Mouse (Mus musculus) hindbrain, embryonic 11.5 days (tissue): Measurements from ENCODE around the gene Cemip2. TPM values are rescaled to one million over a fixed set of nuclear protein-coding genes. Genes with fewer than 3 reads are reported as not detected.
A peak's percentile ranks its signal among the peaks of the same experiment; 100 is the strongest.

Source experiments
- ATAC-seq: fragments of 200-750 bp; cut with Nextera tagmentation; 2 replicates; pipeline ENCODE4 v1.8.0; 2017; ENCODE audit warnings: mild to moderate bottlenecking, moderate TSS enrichment, moderate library complexity; ENCODE audit not compliant: low FRiP score
- DNase-seq: peaks from one replicate; pipeline ENCODE4 v3.0.0-alpha.2; 2015; ENCODE audit warnings: low spot score
- H3K27ac ChIP-seq: fragments of 300-500 bp; sonication (generic); 2 replicates; pipeline ENCODE4 v1.5.1; 2014; ENCODE audit warnings: mild to moderate bottlenecking, low read depth, low read length
- H3K27me3 ChIP-seq: fragments of 300-500 bp; sonication (generic); 2 replicates; pipeline ENCODE4 v1.6.1; 2014; ENCODE audit warnings: mild to moderate bottlenecking, low read length, moderate library complexity, mixed read lengths; ENCODE audit not compliant: control insufficient read depth, insufficient read depth
- H3K36me3 ChIP-seq: fragments of 300-500 bp; sonication (generic); 2 replicates; pipeline ENCODE4 v1.6.1; 2014; ENCODE audit warnings: mild to moderate bottlenecking, low read length, moderate library complexity, mixed read lengths; ENCODE audit not compliant: control insufficient read depth, insufficient read depth
- H3K4me1 ChIP-seq: fragments of 300-500 bp; sonication (generic); replicated peaks from 2 replicates; pipeline ENCODE4 v1.6.1; 2014; ENCODE audit warnings: low read length, mixed read lengths; ENCODE audit not compliant: control insufficient read depth, insufficient read depth
- H3K4me2 ChIP-seq: fragments of 300-500 bp; sonication (generic); replicated peaks from 2 replicates; pipeline ENCODE4 v1.6.1; 2014; ENCODE audit warnings: mild to moderate bottlenecking, low read depth, low read length
- H3K4me3 ChIP-seq: fragments of 300-500 bp; sonication (generic); 2 replicates; pipeline ENCODE4 v1.5.1; 2014; ENCODE audit warnings: low read depth, low read length
- H3K9ac ChIP-seq: fragments of 300-500 bp; sonication (generic); 2 replicates; pipeline ENCODE4 v1.6.1; 2014; ENCODE audit warnings: low read depth, low read length
- H3K9me3 ChIP-seq: fragments of 300-500 bp; sonication (generic); 2 replicates; pipeline ENCODE4 v1.6.1; 2016; ENCODE audit warnings: low read length; ENCODE audit not compliant: control insufficient read depth
- WGBS: fragments of 180-500 bp; shearing (Covaris S2); extraction: QIAGEN DNeasy Blood & Tissue Kit; methylation state at CpG from one replicate; pipeline ENCODE4 v1.1.7; 2014; 5-methylcytosine and 5-hydroxymethylcytosine counted together
- polyA plus RNA-seq: library from polyadenylated mRNA; unstranded; fragments of >200 nt; fragmentation: Nextera tagmentation; extraction: Ambion mirVana; gene quantifications from 2 replicates; pipeline ENCODE4 v1.2.1, GENCODE M21; 2014

Gene Cemip2
- 85.6 and 91.3 TPM in 2 replicates for polyA plus RNA-seq

DNA sequence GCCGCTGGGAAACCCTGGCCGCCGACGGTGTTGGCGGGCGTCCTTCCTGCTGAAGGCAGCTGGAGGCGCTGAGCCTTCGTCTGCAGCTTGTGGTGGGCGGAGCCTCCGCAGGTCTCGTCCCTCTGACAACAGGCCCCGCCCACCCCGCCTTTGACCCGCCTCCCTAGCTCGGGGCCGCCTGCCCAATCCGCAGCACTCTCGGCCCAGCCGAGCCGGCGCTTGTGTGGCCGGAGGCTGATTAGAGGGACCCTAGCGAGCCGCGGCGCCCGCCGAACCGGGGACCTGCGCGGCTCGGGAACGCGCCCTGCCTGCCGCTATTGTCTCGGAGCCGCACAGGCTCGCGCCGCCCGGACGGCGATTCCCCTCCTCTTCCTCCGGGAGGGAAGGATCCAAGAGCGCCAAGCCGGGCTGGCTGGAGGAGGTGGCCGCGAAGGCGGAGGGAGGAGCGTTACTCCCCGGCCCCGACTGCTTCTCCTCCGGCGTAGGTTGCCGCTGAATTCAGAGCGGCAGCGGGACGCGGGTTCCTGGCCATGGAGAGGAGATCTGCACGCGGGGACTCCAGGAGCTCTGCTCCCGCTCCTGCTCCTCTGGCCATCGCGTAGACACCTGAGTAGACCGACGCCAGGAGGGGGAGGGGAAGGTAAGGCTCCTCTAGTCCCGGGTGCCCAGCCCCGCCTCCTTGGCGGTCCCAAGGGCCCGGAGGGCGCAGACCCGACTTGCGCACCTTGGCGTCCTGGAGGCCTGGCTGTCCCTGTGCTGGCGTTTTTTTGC, at the start of gene Cemip2:
Gene Cemip2 (plus strand): TSS at position 196 of the 771 bp plus-strand sequence.
- ATAC-seq (peak; percentile 94), DNase-seq (peak; percentile 98)
- H3K4me3 ChIP-seq = peak within 1 kb of the TSS; percentile 86
- H3K4me1 ChIP-seq = peaks cover 3% of the 10 kb centered on the region; the same call in 1 of the 2 replicates
- under 1% methylated on average over 68 of the region's 75 CpGs for WGBS
- no peaks in the 10 kb centered on the region for H3K9me3 ChIP-seq
- H3K36me3 ChIP-seq = no peaks in the 10 kb centered on the region
- no peaks in the 10 kb centered on the region for H3K27me3 ChIP-seq
- H3K27ac ChIP-seq = peak within 1 kb of the TSS; percentile 97
- peak within 1 kb of the TSS; percentile 96 for H3K9ac ChIP-seq
- H3K4me2 ChIP-seq = peak within 1 kb of the TSS; percentile 72

DNA sequence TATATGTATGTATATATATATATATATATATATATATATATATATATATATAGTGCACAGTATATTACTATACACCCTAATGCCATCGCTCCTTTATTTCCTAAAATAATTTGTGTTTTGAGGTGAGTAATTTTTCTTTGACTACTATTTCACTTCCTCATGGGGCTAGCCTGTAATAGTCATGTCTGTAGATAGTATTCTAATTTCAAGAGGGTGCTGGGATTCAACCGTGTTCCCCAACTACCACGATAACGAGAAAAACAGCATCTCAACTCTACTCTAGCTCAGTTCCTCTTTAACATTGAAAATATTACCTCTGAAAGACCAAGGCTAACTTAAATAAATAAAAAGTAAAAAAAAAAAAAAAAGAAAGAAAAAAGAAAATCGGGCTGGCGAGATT, 49.8 kb upstream of the Cemip2 start:
- H3K4me2 ChIP-seq = no peak overlapping the region
- H3K9ac ChIP-seq = no peak overlapping the region
- ATAC-seq (no peak), DNase-seq (no peak)
- no peaks in the 10 kb centered on the region for H3K36me3 ChIP-seq
- no peaks in the 10 kb centered on the region for H3K9me3 ChIP-seq
- WGBS = 95% methylated on average over 6 of the region's 6 CpGs
- no peaks in the 10 kb centered on the region for H3K4me1 ChIP-seq
- H3K4me3 ChIP-seq = no peak overlapping the region
- no peak overlapping the region for H3K27ac ChIP-seq
- no peaks in the 10 kb centered on the region for H3K27me3 ChIP-seq

GRCm38 (mm10) chr19:21731887-21732286, 46.3 kb upstream of the Cemip2 start:
- no peaks in the 10 kb centered on the region for H3K9me3 ChIP-seq
- 80% methylated on average over 5 of the region's 5 CpGs for WGBS
- ATAC-seq (no peak), DNase-seq (no peak)
- H3K27me3 ChIP-seq = no peaks in the 10 kb centered on the region
- H3K4me1 ChIP-seq = no peaks in the 10 kb centered on the region
- no peak overlapping the region for H3K27ac ChIP-seq
- H3K4me3 ChIP-seq = no peak overlapping the region
- H3K4me2 ChIP-seq = no peak overlapping the region
- no peak overlapping the region for H3K9ac ChIP-seq
- no peaks in the 10 kb centered on the region for H3K36me3 ChIP-seq

- Histone ChIP-seq H3K36me3 (no peaks in the 10 kb centered on the region), H3K27me3 (no peaks in the 10 kb centered on the region), H3K9me3 (no peaks in the 10 kb centered on the region), H3K4me2 (no peak overlapping the region), H3K4me3 (no peak overlapping the region), H3K9ac (no peak overlapping the region), H3K27ac (no peak overlapping the region), H3K4me1 (no peaks in the 10 kb centered on the region)
- DNase-seq = no peak
- no peak for ATAC-seq
- WGBS = 98% methylated on average over 2 of the region's 2 CpGs
These were observed 45.0 kb upstream of the Cemip2 start for GRCm38 (mm10) chr19:21733176-21733575.

GRCm38 (mm10) chr19:21734112-21734511, 44.0 kb upstream of the Cemip2 start:
- Histone ChIP-seq H3K4me2 (no peak overlapping the region), H3K36me3 (no peaks in the 10 kb centered on the region), H3K27me3 (no peaks in the 10 kb centered on the region), H3K4me1 (no peaks in the 10 kb centered on the region), H3K9ac (no peak overlapping the region), H3K4me3 (no peak overlapping the region), H3K27ac (no peak overlapping the region), H3K9me3 (no peaks in the 10 kb centered on the region)
- DNase-seq = peak; percentile 59
- ATAC-seq = no peak
- 37% methylated on average over 5 of the region's 5 CpGs for WGBS

GRCm38 (mm10) chr19:21737446-21737845, 40.7 kb upstream of the Cemip2 start:
- no peaks in the 10 kb centered on the region for H3K4me1 ChIP-seq
- no peaks in the 10 kb centered on the region for H3K36me3 ChIP-seq
- ATAC-seq (no peak), DNase-seq (no peak)
- H3K4me2 ChIP-seq = no peak overlapping the region
- H3K9ac ChIP-seq = no peak overlapping the region
- H3K27ac ChIP-seq = no peak overlapping the region
- no peaks in the 10 kb centered on the region for H3K9me3 ChIP-seq
- H3K27me3 ChIP-seq = no peaks in the 10 kb centered on the region
- 71% methylated on average over 18 of the region's 18 CpGs for WGBS
- no peak overlapping the region for H3K4me3 ChIP-seq

DNA sequence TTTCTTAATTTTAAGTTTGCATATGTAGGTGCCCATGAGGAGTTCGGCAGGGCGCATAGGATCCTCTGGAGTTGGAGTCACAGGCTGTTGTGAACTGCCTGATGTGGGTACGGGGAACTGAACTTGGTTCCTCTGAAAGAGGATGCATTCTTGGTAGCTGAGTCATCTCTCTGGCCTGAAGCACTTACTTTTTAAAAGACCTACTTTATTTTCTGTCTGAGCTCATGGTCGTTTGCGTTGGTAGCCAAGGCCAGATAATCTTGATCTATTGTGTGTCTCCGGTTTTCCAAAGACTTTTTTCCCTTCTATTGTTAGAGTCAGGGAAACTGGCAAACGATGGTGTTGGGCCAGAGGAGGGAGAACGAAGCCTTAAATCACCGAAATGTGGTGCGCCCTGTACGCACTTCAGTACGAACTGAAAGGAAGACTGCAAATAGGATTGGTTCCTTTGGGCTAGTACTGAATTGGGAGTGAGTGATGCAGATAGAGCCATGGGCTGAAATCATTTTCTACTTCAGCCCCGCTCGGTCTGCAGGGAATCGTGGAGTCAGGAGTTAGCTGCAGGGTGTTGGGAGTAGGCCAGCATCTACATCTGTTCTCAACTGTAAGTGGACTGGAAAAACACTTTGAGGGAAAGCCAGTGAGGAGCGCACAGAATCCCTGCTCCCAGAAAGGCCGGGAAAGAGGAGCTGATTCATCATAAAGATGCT, 40.1 kb upstream of the Cemip2 start:
- DNase-seq (no peak), ATAC-seq (no peak)
- Histone ChIP-seq H3K27me3 (no peaks in the 10 kb centered on the region), H3K27ac (no peak overlapping the region), H3K9ac (no peak overlapping the region), H3K36me3 (no peaks in the 10 kb centered on the region), H3K4me2 (no peak overlapping the region), H3K9me3 (no peaks in the 10 kb centered on the region), H3K4me3 (no peak overlapping the region), H3K4me1 (no peaks in the 10 kb centered on the region)
- 77% methylated on average over 17 of the region's 17 CpGs for WGBS

DNA sequence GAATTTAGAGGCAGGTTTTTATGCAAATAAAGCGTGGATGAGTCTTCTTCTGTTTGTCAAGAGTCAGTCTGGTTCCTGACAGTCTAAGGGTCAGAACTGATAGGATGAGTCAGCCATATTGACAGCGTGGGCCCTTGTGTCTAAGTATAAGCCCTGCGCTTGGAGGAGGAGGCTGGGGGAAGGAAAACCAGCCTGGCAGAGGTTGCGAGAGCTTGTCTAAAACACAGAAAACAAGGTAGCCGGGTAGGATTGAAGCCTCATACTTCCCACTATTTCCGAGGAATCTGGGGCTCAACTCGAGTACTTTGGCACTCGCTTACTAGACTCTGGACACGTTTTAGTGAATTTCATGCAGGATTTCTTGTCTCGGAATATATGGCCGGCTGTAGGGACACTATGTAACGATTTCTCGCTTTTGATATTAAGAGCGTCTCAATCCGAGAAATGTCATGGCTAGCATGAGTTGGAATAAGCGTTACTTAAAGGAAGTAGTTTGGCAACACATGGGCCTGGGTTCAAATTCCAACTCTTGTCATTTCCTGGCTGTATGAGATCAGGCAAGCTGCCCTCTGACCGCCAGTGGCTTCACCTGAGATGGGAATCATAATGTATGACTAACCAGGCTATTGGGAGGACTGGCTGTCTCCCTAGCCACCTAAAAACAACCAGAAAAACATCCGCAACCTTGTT, 39.4 kb upstream of the Cemip2 start:
- 95% methylated on average over 18 of the region's 18 CpGs for WGBS
- no peaks in the 10 kb centered on the region for H3K4me1 ChIP-seq
- no peaks in the 10 kb centered on the region for H3K36me3 ChIP-seq
- no peaks in the 10 kb centered on the region for H3K27me3 ChIP-seq
- H3K9me3 ChIP-seq = no peaks in the 10 kb centered on the region
- no peak for DNase-seq
- H3K27ac ChIP-seq = no peak overlapping the region
- no peak for ATAC-seq
- no peak overlapping the region for H3K4me3 ChIP-seq
- H3K4me2 ChIP-seq = no peak overlapping the region
- H3K9ac ChIP-seq = no peak overlapping the region
